Mouse (Mus musculus): ENCODE results near the gene Fscn1. TPM values are rescaled to one million over a fixed set of nuclear protein-coding genes. Genes with fewer than 3 reads are reported as not detected.

Gene Fscn1
- polyA plus RNA-seq, 1 experiment from 2014 or later: 541 TPM

DNA sequence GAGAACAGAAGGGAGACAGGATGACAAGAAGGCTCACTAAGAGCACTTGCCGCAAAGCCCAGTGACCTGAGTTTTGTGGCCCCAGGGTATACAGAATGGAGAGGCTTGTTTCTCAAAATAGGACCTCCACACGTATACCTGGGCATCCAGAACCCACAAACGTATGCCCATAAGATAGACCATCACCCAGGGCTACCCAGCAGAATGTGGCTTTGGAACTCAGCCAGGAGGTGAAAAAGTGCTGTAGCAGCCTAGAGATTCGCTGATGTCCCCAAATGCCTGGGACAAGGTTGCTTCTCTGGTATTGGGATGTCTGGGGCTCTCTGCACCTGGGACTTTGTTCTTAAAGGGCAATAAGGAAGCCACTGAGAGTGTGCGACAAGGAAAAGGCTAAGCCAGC lies 37.9 kb upstream of the Fscn1 start:
- no peak overlapping the region for H3K4me2 ChIP-seq (ENCODE audit: low read length)
- no peak overlapping the region for H3K4me3 ChIP-seq (replicated peaks; ENCODE audit: low read length)
- H3K4me1 ChIP-seq (replicated peaks; ENCODE audit: control insufficient read depth, insufficient read depth, low read length): no peaks in the 10 kb centered on the region
- no peak for ATAC-seq
- no peaks in the 10 kb centered on the region for H3K9me3 ChIP-seq (ENCODE audit: control insufficient read depth, low read length)
- H3K27ac ChIP-seq (ENCODE audit: low read length): no peak overlapping the region
- H3K9ac ChIP-seq (replicated peaks; ENCODE audit: low read depth, low read length): no peak overlapping the region
- 80% methylated on average over 5 of the region's 5 CpGs for WGBS
- H3K27me3 ChIP-seq (replicated peaks; ENCODE audit: control insufficient read depth, insufficient read depth, low read length): no peaks in the 10 kb centered on the region
- H3K36me3 ChIP-seq (ENCODE audit: control insufficient read depth, insufficient read depth): no peaks in the 10 kb centered on the region

DNA sequence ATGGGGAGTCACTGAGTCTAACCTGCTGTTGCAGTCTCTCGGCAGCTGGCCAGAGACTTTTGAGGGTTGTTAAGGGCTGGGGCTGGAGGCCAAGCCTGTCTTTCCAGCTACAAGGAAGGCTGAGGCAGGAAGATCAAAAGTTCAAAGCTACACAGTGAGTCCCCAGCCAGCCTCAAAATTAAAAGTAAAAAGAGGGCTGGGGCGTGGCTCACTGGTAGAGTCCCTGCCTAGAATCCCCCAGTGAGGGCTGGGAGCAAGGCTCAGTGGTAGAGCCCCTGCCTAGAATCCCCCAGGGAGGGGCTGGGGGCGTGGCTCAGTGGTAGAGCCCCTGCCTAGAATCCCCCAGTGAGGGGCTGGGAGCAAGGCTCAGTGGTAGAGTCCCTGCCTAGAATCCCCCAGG lies 36.4 kb upstream of the Fscn1 start:
- 94% methylated on average over 3 of the region's 3 CpGs for WGBS
- no peaks in the 10 kb centered on the region for H3K36me3 ChIP-seq (ENCODE audit: control insufficient read depth, insufficient read depth)
- no peaks in the 10 kb centered on the region for H3K9me3 ChIP-seq (ENCODE audit: control insufficient read depth, low read length)
- no peak overlapping the region for H3K27ac ChIP-seq (ENCODE audit: low read length)
- H3K9ac ChIP-seq (replicated peaks; ENCODE audit: low read depth, low read length): no peak overlapping the region
- H3K4me2 ChIP-seq (ENCODE audit: low read length): no peak overlapping the region
- peaks cover 1% of the 10 kb centered on the region for H3K4me1 ChIP-seq (replicated peaks; ENCODE audit: control insufficient read depth, insufficient read depth, low read length)
- no peak for ATAC-seq
- 0 out of 2 replicates have a peak, but pooled peaks cover under 1% of the 10 kb centered on the region for H3K27me3 ChIP-seq (replicated peaks; ENCODE audit: control insufficient read depth, insufficient read depth, low read length)
- no peak overlapping the region for H3K4me3 ChIP-seq (replicated peaks; ENCODE audit: low read length)

DNA sequence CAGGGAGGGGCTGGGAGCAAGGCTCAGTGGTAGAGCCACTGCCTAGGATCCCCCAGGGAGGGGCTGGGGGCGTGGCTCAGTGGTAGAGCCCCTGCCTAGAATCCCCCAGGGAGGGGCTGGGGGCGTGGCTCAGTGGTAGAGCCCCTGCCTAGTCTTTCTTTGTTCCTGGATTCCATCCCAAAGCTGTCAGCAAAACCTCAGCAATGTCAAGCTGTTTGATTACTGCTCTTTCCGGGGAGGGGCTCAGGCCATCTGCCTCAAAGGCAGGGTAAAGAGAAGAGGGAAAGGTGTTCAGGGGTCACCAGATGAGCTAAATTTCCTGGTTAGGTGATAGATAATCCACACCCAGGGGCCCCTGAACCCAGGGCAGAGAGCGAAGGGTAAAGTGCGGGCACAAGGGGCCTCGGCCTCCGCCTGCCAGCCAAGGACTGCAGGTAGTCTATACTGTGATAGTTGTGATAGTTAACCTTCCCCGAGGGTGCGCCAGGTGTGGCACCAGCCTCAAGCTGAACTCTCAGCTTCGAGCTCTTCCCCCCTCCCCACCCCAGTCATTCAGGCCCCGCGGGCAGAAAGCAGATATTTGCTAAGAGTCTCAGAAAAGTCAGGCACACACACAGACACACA lies 35.7 kb upstream of the Fscn1 start:
- H3K9ac ChIP-seq (replicated peaks; ENCODE audit: low read depth, low read length): no peak overlapping the region
- peaks cover 7% of the 10 kb centered on the region for H3K4me1 ChIP-seq (replicated peaks; ENCODE audit: control insufficient read depth, insufficient read depth, low read length)
- H3K27me3 ChIP-seq (replicated peaks; ENCODE audit: control insufficient read depth, insufficient read depth, low read length): 0 out of 2 replicates have a peak, but pooled peaks cover 2% of the 10 kb centered on the region
- H3K36me3 ChIP-seq (ENCODE audit: control insufficient read depth, insufficient read depth): no peaks in the 10 kb centered on the region
- no peak overlapping the region for H3K4me2 ChIP-seq (ENCODE audit: low read length)
- WGBS: 83% methylated on average over 12 of the region's 12 CpGs
- no peak overlapping the region for H3K4me3 ChIP-seq (replicated peaks; ENCODE audit: low read length)
- H3K9me3 ChIP-seq (ENCODE audit: control insufficient read depth, low read length): no peaks in the 10 kb centered on the region
- no peak for ATAC-seq
- no peak overlapping the region for H3K27ac ChIP-seq (ENCODE audit: low read length)

DNA sequence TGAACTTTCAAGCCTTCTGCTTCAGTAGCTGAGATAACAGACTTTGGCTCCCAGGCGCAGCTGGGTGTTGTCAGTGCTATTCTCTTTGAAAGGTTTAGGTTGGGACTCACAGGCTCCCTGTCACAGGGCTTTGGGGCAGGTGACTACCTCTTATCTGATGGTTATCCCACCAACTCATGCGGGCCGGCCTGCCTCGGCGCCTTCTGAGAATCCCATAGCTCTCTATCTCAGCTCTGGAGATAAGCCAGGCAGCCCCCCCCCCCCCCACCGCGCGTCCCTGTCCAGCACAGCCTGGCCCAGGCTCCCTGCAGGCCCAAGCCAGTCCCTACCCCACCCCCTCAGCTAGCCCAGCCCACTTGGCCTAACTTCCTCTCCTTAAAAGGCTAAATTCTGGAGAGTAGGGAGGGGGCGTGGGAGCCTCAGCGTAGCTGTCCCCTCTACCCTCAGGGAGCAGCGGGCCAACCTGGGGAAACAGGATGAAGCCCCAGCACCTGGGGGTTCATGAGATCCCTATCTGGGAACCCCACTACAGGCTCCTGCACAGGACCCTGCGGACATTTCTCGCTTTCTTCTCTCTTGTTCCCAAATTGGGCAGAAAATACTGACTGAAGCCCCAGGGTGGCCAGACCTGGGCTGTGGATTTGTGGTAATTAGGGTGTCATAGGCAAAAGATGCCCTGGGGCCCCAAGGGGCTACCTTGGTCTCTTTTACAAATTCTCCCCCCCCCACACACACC lies 33.8 kb upstream of the Fscn1 start:
- Histone ChIP-seq H3K27me3 (replicated peaks; ENCODE audit: control insufficient read depth, insufficient read depth, low read length) (0 out of 2 replicates have a peak, but pooled peaks cover 2% of the 10 kb centered on the region), H3K4me1 (replicated peaks; ENCODE audit: control insufficient read depth, insufficient read depth, low read length) (peaks cover 7% of the 10 kb centered on the region), H3K9me3 (ENCODE audit: control insufficient read depth, low read length) (no peaks in the 10 kb centered on the region), H3K27ac (ENCODE audit: low read length) (no peak overlapping the region; the same call in 1 of the 2 replicates), H3K9ac (replicated peaks; ENCODE audit: low read depth, low read length) (no peak overlapping the region), H3K4me2 (ENCODE audit: low read length) (no peak overlapping the region), H3K4me3 (replicated peaks; ENCODE audit: low read length) (no peak overlapping the region), H3K36me3 (ENCODE audit: control insufficient read depth, insufficient read depth) (no peaks in the 10 kb centered on the region)
- WGBS: 17% methylated on average over 13 of the region's 13 CpGs
- no peak for ATAC-seq

DNA sequence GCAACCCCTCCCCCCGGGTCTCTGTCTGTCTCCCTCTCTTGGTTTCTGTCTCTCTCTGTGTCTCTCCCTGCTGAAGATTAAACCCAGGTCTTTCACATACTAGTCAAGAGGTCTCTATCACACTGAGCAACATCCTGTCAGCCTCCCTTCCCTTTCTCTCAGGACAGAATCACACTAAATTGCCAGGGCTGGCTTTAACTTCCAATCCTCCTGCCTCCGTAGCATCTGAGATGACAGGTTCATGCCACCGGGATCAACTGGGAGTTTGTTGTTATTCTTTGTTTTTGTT lies 33.3 kb upstream of the Fscn1 start:
- no peak for ATAC-seq
- H3K27me3 ChIP-seq (replicated peaks; ENCODE audit: control insufficient read depth, insufficient read depth, low read length): 0 out of 2 replicates have a peak, but pooled peaks cover 2% of the 10 kb centered on the region
- no peaks in the 10 kb centered on the region for H3K36me3 ChIP-seq (ENCODE audit: control insufficient read depth, insufficient read depth)
- H3K9ac ChIP-seq (replicated peaks; ENCODE audit: low read depth, low read length): no peak overlapping the region
- no peak overlapping the region for H3K4me3 ChIP-seq (replicated peaks; ENCODE audit: low read length)
- peaks cover 7% of the 10 kb centered on the region for H3K4me1 ChIP-seq (replicated peaks; ENCODE audit: control insufficient read depth, insufficient read depth, low read length)
- H3K27ac ChIP-seq (ENCODE audit: low read length): no peak overlapping the region
- H3K4me2 ChIP-seq (ENCODE audit: low read length): no peak overlapping the region
- 51% methylated on average over 3 of the region's 3 CpGs for WGBS
- no peaks in the 10 kb centered on the region for H3K9me3 ChIP-seq (ENCODE audit: control insufficient read depth, low read length)

DNA sequence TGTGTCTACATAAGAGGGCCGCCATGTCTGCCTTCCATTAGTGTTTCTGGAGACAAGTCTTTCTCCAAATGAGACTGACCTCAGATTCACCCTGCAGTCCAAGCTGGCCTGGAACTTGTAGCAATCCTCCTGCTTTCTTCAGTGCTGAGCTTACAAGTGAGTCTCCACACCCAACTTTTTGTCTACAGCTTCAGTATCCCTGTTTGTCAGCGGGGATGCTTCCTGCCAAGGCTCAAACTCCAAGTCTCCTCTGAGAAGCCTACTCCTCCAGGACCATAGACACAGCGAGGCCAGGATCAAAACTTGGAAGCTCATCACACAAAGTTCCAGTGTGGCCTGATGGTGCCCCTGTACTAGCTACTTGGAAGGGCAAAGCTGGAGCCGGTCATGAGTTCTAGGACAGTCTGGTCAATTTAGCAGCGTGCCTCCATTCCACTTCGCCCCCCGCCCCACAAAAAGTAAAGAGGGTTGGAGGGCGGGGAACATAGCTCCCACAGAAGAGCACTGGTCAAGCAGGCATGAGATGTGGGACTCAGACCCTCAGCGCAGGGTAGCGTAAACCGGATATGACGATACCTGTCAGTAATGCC lies 32.7 kb upstream of the Fscn1 start:
- H3K4me3 ChIP-seq (replicated peaks; ENCODE audit: low read length): no peak overlapping the region
- H3K36me3 ChIP-seq (ENCODE audit: control insufficient read depth, insufficient read depth): no peaks in the 10 kb centered on the region
- H3K9me3 ChIP-seq (ENCODE audit: control insufficient read depth, low read length): no peaks in the 10 kb centered on the region
- no peak overlapping the region for H3K9ac ChIP-seq (replicated peaks; ENCODE audit: low read depth, low read length)
- peaks cover 7% of the 10 kb centered on the region for H3K4me1 ChIP-seq (replicated peaks; ENCODE audit: control insufficient read depth, insufficient read depth, low read length)
- H3K4me2 ChIP-seq (ENCODE audit: low read length): no peak overlapping the region
- no peak overlapping the region for H3K27ac ChIP-seq (ENCODE audit: low read length)
- H3K27me3 ChIP-seq (replicated peaks; ENCODE audit: control insufficient read depth, insufficient read depth, low read length): 0 out of 2 replicates have a peak, but pooled peaks cover 2% of the 10 kb centered on the region
- ATAC-seq: no peak
- 96% methylated on average over 12 of the region's 12 CpGs for WGBS

DNA sequence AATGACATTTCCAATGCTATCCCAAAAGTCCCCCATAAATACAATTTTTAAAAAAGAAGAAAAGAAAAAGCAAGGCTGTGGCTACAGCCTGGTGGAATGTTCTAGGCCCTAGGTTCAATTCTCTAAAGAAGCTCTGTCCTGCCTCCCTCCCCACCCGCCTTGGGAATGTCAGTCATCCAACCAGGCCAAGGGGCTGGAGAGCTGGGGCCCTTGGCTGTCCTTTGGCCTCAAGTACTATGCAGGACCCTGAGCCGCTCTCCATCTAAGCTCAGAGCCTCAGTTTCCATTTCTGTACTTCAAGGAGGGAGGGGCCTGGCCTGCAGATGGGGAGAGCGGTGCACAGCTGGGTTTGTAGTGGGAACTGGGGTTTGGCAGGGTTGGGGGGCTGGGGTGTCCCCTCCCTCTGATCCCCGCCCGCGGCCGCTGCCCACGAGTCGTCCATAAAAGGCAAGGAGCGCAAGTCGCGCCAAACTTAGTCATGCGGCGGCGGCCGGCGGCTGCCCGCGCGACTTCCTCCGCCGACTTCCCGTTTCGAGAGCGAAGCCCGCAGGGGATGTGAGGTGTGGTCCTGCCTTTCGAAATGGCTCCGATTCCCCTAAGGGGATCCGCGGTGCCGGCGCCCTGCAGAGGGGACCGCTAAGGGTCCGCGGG lies 31.3 kb upstream of the Fscn1 start:
- Histone ChIP-seq H3K27me3 (replicated peaks; ENCODE audit: control insufficient read depth, insufficient read depth, low read length) (0 out of 2 replicates have a peak, but pooled peaks cover 2% of the 10 kb centered on the region), H3K4me1 (replicated peaks; ENCODE audit: control insufficient read depth, insufficient read depth, low read length) (peaks cover 7% of the 10 kb centered on the region), H3K36me3 (ENCODE audit: control insufficient read depth, insufficient read depth) (no peaks in the 10 kb centered on the region), H3K27ac (ENCODE audit: low read length) (peak overlapping the region; percentile 18; the same call in 1 of the 2 replicates), H3K9ac (replicated peaks; ENCODE audit: low read depth, low read length) (peak overlapping the region; percentile 58), H3K4me3 (replicated peaks; ENCODE audit: low read length) (peak overlapping the region; percentile 45), H3K9me3 (ENCODE audit: control insufficient read depth, low read length) (no peaks in the 10 kb centered on the region), H3K4me2 (ENCODE audit: low read length) (peak overlapping the region; percentile 70)
- no peak for ATAC-seq
- whole genome bisulfite sequencing: 5% methylated on average over 27 of the region's 35 CpGs

DNA sequence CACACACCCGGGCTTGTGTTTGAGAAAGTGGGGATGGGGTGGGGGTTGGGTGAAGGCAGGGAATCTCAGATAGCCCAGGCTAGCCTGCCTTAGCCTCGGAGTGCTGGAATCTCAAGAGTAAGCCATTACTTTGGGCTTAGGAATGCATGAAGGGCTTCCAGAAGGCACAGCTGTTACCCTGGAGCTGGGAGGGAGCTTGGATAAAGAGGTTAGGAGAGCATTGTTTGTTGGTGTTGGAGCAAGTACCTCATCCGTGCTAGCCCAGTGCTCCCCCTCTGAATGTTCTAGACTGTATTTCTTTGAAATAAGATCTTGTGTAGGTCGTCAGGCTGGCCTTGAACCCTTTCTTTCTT lies 30.8 kb upstream of the Fscn1 start:
- H3K36me3 ChIP-seq (ENCODE audit: control insufficient read depth, insufficient read depth): no peaks in the 10 kb centered on the region
- 21% methylated on average over 4 of the region's 4 CpGs for WGBS
- H3K9ac ChIP-seq (replicated peaks; ENCODE audit: low read depth, low read length): peak overlapping the region; percentile 58
- H3K27me3 ChIP-seq (replicated peaks; ENCODE audit: control insufficient read depth, insufficient read depth, low read length): 0 out of 2 replicates have a peak, but pooled peaks cover 2% of the 10 kb centered on the region
- no peak for ATAC-seq
- peak overlapping the region; percentile 45 for H3K4me3 ChIP-seq (replicated peaks; ENCODE audit: low read length)
- peak overlapping the region; percentile 70 for H3K4me2 ChIP-seq (ENCODE audit: low read length)
- peaks cover 7% of the 10 kb centered on the region for H3K4me1 ChIP-seq (replicated peaks; ENCODE audit: control insufficient read depth, insufficient read depth, low read length)
- H3K9me3 ChIP-seq (ENCODE audit: control insufficient read depth, low read length): no peaks in the 10 kb centered on the region
- H3K27ac ChIP-seq (ENCODE audit: low read length): peak overlapping the region; percentile 18; the same call in 1 of the 2 replicates

DNA sequence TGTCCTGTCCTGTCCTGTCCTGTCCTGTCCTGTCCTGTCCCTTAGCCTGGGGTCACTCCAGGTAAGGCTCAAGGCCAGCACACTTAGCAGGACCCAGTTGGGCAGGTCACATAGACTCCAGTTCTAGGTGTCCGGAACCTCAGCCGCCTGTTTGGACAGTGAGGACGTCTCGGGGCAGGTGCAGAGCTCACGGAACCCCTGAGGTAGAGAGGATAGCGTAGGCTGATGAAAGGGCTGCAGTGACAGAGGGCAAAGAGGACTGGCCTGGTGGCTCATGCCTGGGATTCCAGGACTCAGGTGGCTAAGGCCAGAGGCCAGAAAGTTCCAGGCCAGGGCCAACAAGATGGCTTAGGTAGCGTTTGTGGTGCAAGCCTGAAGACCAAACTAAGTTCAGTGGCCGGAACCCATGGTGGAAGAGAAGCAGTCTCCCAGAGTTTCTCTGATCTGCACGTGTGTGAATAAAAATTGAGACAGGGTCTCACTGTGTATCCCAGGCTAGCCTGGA lies 28.9 kb upstream of the Fscn1 start:
- H3K9ac ChIP-seq (replicated peaks; ENCODE audit: low read depth, low read length): no peak overlapping the region
- no peak overlapping the region for H3K4me3 ChIP-seq (replicated peaks; ENCODE audit: low read length)
- no peak overlapping the region for H3K27ac ChIP-seq (ENCODE audit: low read length)
- no peaks in the 10 kb centered on the region for H3K9me3 ChIP-seq (ENCODE audit: control insufficient read depth, low read length)
- H3K27me3 ChIP-seq (replicated peaks; ENCODE audit: control insufficient read depth, insufficient read depth, low read length): 0 out of 2 replicates have a peak, but pooled peaks cover 2% of the 10 kb centered on the region
- no peak for ATAC-seq
- H3K4me2 ChIP-seq (ENCODE audit: low read length): no peak overlapping the region
- H3K4me1 ChIP-seq (replicated peaks; ENCODE audit: control insufficient read depth, insufficient read depth, low read length): peaks cover 7% of the 10 kb centered on the region
- 88% methylated on average over 9 of the region's 9 CpGs for WGBS
- no peaks in the 10 kb centered on the region for H3K36me3 ChIP-seq (ENCODE audit: control insufficient read depth, insufficient read depth)

Measured in forebrain, embryonic 16.5 days (tissue).